Mouse (Mus musculus) splenic B cell, adult 2 months (primary cell): ENCODE measurements around the gene Gm17359.

Source experiments
- DNase-seq: peaks from one replicate; pipeline ENCODE4 v3.0.0-alpha.2; 2011; ENCODE audit warnings: low read depth, low spot score
- H3K27me3 ChIP-seq: 2 replicates; pipeline ENCODE4 v1.6.1; 2012; ENCODE audit warnings: mild to moderate bottlenecking, low read length, moderate library complexity, mixed read lengths; ENCODE audit not compliant: control insufficient read depth, poor library complexity, insufficient read depth, severe bottlenecking
- H3K36me3 ChIP-seq: 2 replicates; pipeline ENCODE4 v1.6.1; 2012; ENCODE audit warnings: mild to moderate bottlenecking, low read length, moderate library complexity, mixed read lengths; ENCODE audit not compliant: control insufficient read depth, poor library complexity, insufficient read depth, severe bottlenecking

The Gm17359 gene

DNA sequence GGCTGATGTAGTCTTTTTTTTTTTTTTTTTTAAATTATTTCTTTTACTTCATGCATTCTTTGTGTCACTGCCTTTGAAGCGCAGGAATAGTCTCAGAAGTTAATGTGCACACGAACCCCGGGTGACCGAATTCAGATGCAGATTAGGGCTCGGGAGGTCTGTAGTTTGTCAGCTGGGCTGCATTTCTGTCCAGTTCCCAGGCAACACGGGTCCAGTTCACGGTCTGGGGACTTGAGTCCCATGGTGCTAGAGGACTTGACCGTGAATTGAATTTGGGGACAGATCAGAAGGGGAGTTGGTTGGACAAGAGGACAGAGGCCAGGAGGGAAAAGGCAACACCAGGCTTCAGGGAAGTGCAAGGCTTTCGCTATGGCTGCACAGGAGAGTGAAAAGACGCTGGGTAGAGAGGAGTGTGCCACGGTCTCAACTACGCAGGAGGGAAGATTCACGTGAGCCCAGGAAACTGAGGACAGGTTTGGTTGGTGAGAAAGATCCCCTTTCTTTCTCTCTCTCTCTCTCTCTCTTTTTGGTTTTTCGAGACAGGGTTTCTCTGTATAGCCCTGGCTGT is 116.3 kb downstream of the Gm17359 start:
- Histone ChIP-seq H3K27me3 (no peaks in the 10 kb centered on the region), H3K36me3 (no peaks in the 10 kb centered on the region)
- DNase-seq: no peak

GRCm38 (mm10) chr3:79455761-79456160 is 119.3 kb downstream of the Gm17359 start:
- no peaks in the 10 kb centered on the region for H3K36me3 ChIP-seq

DNA sequence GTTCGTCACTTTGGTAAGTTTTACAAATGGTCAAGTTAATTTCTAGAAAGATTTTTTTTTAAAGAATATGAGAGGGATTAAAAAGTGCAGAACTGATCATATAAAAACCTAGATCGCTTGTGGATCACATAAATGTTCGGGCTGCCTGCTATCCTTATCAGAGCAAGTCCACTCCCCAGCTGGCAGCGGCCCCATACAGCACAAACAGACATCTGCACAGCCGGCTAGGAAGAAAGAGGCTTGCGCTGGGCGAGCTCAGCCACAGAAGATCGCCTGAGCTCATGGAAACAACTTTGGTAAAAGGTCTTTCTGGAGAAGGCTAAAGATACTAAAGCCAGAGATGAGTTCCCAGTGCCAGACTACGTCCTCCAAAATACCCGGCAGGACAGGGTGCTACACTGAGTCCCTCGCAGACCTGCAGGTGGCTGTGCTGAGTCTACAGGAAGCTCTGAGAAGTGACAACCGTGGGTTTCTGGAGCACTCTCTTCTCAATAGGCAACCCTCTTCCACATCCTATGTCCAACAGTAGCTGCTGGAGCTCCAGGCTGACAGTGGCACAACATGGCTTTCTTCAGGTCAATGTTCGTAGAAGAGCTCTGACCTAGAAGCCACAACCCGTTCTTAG is 122.3 kb downstream of the Gm17359 start:
- no peaks in the 10 kb centered on the region for H3K27me3 ChIP-seq
- no peaks in the 10 kb centered on the region for H3K36me3 ChIP-seq
- no peak for DNase-seq

More at GRCm38 (mm10) chr3:79455761-79456160, 119.3 kb downstream of the Gm17359 start:
- no peaks in the 10 kb centered on the region for H3K27me3 ChIP-seq
- no peak for DNase-seq

- no peaks in the 10 kb centered on the region for H3K27me3 ChIP-seq
These were observed 133.0 kb downstream of the Gm17359 start for GRCm38 (mm10) chr3:79469440-79469839.

GRCm38 (mm10) chr3:79472362-79472761 is 135.9 kb downstream of the Gm17359 start:
- Histone ChIP-seq H3K36me3 (no peaks in the 10 kb centered on the region), H3K27me3 (no peaks in the 10 kb centered on the region)
- DNase-seq: no peak

More at GRCm38 (mm10) chr3:79469440-79469839, 133.0 kb downstream of the Gm17359 start:
- no peaks in the 10 kb centered on the region for H3K36me3 ChIP-seq
- no peak for DNase-seq

DNA sequence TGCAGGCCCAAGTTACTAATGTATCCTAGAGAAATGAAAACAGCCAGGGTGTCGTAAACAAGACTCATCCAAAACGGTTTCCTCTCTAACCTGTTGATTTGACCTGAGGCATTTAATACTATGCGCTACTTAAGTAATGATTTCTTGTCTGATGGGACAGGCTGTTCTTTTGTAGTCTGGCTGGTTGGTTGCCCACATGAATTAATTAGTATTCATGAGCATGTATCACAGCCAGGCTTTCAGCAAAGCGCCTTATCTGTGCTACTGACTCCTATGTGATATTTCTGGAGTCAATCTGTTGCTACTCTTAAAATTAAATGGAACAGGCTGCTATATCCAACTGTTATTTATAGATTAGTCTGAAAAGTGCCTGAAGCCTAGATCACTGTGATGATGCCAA is 138.4 kb downstream of the Gm17359 start:
- H3K36me3 ChIP-seq: no peaks in the 10 kb centered on the region
- DNase-seq: no peak
- H3K27me3 ChIP-seq: no peaks in the 10 kb centered on the region

GRCm38 (mm10) chr3:79475980-79476379 is 139.5 kb downstream of the Gm17359 start:
- no peaks in the 10 kb centered on the region for H3K27me3 ChIP-seq
- H3K36me3 ChIP-seq: no peaks in the 10 kb centered on the region
- no peak for DNase-seq

GRCm38 (mm10) chr3:79478400-79478799 is 141.9 kb downstream of the Gm17359 start:
- DNase-seq: no peak
- Histone ChIP-seq H3K36me3 (no peaks in the 10 kb centered on the region), H3K27me3 (no peaks in the 10 kb centered on the region)

DNA sequence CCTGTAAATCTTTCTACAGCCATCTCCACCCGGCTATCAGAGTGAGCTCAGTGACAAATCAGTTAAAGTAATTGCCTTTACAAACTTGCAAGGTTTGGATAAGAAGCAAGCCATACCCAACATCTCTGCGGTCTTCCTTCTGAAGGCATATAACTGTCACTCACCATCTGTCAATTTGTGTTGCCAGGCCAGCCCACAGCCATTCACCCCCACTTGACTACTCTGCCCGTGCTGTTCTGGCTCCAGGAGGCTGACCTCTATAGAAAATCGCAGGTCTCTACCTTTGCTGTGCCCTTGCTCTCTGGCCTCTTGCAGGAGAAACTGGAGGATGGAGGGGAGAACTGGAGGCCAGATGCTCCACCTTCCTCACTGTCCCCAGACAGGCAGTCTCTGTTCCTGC is 142.4 kb downstream of the Gm17359 start:
- no peak for DNase-seq
- Histone ChIP-seq H3K27me3 (no peaks in the 10 kb centered on the region), H3K36me3 (no peaks in the 10 kb centered on the region)

DNA sequence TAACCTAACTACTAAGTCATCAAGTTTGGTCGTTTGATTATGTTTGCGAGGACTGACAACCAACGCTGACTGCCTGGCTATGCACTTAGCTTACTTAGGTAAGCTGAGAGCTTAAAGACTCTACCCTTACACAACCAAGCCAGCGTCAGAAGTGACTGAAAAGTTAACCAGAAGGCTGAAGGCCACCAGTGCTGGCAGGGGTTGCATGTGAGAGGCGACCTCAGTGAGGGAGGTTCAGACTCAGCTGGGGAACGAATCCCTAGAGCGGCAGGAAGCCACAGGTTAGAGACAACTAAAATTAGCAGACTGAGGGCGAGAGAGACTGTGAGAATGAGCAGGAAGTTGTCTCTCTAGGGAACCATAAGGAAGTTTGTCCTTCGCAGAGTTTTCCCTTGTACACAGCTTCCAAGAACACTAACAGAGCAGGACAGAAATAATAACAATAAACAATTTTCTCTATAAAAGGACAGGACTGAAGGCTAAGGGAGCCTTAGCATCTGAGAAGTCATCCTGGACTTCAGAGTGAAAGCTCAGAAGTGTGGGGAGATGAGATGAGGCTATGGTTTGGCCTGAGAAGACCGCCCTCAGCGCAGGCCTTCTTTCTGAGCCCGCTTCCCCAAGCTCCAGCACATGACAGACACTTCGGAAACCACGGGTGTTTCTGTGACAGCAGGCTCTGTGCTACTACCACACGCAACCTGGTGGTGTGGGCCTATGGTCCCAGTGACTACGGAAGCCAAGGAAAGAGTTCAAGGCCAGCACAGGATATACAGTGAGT is 148.0 kb downstream of the Gm17359 start:
- Histone ChIP-seq H3K36me3 (no peaks in the 10 kb centered on the region), H3K27me3 (no peaks in the 10 kb centered on the region)
- DNase-seq: no peak

DNA sequence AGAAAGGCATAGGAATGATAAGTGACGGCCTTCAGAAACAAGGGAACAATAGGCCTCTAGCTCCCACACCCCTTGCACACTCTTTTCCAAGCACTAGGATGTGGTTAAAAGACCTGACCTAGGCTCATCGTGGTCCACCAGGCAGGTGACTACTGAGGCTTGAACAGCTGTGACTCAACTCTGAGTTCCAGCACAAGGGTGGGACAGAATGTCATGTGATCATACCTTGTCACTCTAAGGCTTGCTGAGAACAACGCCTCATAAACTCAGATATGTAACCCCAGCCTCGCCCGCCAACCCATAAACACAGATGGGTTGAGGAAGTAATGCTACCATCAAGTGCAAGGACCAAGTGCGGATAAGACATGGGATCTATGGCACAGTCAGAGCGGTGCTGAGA is 151.6 kb downstream of the Gm17359 start:
- no peak for DNase-seq
- H3K36me3 ChIP-seq: no peaks in the 10 kb centered on the region
- no peaks in the 10 kb centered on the region for H3K27me3 ChIP-seq

DNA sequence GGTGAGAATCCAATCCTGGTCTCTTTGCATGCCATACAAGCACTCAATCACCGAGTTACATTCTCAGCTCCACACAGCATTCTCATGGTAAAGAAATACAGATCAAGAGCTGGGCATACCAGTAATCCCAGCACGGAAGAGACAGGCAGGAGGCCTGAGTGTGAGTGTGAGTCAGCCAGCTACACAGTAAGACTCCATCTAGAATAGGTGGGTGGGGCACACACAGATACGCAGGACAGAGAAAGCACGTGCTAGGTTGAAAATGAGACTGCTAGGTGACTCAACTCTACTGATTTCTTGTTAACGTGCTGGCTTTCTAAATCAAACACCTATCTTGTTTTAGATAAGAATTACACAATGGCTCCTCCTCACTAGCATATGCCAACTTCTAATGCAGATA is 153.6 kb downstream of the Gm17359 start:
- no peaks in the 10 kb centered on the region for H3K27me3 ChIP-seq
- H3K36me3 ChIP-seq: no peaks in the 10 kb centered on the region
- DNase-seq: no peak

GRCm38 (mm10) chr3:79491614-79492013 is 155.2 kb downstream of the Gm17359 start:
- Histone ChIP-seq H3K36me3 (no peaks in the 10 kb centered on the region), H3K27me3 (no peaks in the 10 kb centered on the region)
- no peak for DNase-seq

DNA sequence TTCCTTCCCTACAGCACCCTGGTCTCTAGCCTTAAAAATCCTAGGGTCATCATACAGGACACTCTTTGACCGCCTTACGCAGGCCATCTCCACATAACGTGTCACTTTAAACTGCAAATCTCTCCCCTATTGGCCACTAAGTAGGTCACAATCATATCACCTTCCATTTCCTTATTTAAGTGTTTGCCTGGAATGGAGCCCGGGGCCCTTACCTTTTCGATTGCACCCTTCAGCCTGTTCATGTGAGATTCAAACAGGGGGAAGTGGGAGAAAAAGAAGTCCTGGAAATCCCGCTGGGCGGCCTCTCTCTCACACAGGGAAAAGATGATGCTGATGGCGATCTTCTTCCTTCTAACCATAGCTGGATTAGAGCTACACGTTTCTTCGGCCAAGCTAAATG is 156.6 kb downstream of the Gm17359 start:
- Histone ChIP-seq H3K27me3 (no peaks in the 10 kb centered on the region), H3K36me3 (no peaks in the 10 kb centered on the region)
- no peak for DNase-seq

- H3K36me3 ChIP-seq: no peaks in the 10 kb centered on the region
- no peak for DNase-seq
- no peaks in the 10 kb centered on the region for H3K27me3 ChIP-seq
These were observed 157.6 kb downstream of the Gm17359 start for GRCm38 (mm10) chr3:79494028-79494427.
